Mouse (Mus musculus): Measurements from ENCODE around the gene Ift27. TPM values are rescaled to one million over a fixed set of nuclear protein-coding genes. Genes with fewer than 3 reads are reported as not detected.

Gene Ift27
- total RNA-seq, 2 experiments from 2014 or later = 16.0 to 18.8 TPM

DNA sequence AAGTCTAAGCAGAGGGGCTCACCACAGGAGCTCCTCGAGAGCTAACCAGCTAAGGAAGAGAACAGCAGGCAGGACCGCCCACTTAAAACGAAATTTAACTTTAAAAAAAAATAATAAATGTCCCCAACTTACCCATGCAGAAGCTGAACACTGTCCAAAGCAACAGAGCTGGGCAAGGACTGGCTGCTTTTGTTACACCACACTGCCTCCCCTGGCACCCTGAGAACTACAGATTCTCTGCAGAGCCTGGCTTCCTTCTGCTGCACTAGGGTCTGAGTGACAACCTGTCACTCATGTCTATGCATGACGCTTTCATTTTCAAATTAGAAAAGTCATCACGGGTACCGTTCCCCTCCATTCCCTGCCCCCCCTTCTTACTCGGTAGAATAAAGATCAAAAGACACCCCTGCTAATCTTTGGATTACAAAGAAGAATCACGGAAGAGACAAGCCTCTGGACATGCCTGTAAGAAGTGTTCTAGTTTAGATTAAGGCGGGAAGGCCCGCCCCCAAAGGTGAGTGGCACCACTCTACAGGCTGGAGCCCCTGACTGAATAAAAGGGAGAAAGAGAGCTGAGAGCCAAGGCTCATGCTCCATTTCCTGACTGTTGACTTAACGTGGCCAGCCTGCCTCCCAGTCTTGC, 1.5 kb downstream of the Ift27 start:
- peak in 1 of 2 experiments; percentile 13 for DNase-seq

DNA sequence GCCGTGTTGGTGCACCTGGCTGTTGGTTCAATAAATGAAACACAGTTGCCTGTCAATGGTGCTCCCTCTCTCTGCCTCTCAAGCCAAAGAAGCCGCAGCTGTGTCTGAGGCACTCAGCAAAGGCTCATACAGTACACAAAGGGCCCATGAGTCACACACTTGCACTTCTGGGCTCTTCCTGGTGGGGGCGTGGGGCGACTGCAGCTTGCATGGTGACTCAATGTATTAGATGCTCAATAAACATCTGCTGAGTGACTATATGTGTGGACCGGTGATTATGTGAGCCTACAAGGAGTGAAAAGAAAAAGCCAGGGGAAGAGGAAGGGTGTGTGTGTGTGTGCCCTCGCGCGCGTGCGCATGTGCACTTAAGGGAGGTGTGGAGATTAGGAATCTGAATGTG, 2.3 kb downstream of the Ift27 start:
- no peak for DNase-seq

DNA sequence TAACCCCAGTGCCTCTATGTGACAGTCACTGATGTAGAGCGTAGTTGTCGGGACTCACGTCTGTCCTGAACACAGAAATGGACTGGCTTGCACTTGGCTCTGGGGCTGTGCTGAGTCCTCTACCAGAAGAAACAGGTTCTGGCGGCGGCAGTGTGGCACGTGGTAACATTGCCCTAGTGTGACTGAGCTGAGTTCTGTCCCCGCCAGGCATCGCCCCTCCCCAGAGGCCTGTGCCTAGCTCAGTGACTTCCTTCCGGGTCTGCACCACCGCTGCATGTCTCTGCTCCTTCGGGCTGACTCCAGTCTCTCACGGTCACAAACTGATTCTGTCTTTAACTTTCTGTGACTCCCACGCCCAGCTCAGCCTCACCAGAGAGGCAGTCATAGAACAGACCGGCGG, 3.2 kb downstream of the Ift27 start:
- DNase-seq = no peak

DNA sequence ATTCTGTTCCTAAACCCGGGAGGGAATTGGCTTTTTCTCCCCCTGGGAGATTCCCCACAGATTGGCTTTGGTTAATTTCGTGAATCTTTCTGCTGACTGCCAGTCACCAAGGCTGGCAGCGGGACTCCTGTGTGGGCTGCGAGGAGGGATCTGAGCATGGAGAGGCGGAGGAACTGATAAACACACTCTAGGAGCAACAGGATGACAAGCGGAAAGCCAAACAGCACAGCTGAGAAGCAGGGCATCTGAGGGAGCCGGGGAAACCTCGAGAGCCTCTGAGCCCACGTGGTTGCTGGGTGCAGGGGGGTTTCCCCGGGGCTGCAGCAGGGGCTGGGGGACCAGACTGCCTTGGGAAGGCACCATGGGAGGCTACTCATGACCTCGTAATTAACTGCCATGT, 4.3 kb downstream of the Ift27 start:
- DNase-seq = no peak

DNA sequence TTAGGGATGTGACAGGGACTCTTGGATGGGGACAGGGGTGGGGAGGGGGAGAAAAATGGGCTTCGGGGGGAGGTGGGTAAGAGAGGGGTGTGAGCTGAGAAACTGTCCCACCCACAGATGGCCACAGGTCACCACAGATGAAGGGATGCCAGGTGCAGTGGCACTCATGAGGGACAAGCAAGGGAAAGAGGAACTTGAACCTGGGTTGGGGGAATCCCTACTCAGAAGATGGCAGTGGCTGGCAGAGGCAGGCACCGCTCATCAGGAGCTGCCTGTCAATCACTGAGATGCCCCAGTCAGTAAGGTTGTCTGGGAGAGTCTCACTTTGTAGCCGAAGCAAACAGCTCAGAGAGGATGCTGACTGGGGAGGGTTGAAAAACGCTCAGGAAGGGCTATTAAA, 8.6 kb downstream of the Ift27 start:
- DNase-seq = no peak

DNA sequence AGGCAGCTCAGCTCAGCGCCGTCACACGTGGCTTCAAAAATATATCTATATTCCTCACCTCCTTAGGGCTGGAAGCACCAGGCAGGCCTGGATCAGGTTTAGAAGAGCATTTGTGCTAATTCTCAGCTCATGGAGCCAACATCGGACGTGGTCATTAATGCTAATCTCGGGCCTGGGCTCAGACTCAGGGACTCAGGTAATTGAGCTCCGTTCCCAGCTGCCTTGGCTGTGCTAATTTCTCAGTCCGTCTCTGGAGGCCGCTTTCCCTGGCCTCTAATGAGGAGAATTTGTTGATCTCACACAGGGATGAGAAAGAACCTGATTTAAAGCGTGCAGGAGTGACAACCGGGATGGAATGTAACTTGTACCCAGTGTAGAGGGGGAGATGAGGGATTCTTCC, 9.4 kb downstream of the Ift27 start:
- DNase-seq = no peak

DNA sequence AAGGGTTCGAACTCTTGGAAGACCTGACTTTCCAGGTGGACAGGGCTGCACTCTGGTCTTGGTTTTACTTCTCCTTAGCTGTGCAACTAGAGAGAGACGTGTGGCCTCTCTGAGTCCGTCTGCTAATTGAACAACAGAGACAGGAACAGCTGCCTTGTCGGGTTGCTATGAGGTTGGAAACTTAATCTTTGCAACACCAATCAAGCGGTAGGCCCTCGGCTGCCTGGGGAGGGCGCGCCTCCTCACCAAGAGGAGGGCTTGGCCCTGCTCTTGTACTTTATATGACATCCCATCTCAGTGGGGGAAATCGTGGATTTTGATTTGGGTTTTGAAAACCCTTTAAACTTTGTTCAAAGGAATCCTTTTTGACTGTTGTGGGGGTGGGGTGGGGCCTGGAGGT, 12.0 kb downstream of the Ift27 start:
- DNase-seq = no peak

DNA sequence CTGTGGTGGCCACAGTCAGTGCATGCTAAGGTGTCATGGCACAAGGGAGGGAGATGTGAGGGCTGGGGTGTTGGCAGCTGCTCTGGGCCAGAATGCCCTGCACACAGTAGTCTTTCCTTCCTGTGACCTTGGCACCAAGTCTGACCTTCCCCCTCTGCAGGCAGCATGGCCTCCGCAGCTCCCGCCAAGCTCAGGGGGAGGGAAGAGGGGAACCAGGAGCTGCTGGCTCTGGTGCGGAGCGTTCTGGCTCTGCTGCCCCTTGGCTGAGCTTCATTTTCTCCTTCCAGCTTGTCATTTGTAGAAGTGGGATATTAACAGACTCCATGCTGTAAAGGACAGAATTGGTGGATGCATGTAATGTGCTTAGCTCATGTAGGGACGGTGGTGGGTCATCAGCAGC, 15.6 kb downstream of the Ift27 start:
- no peak for DNase-seq

DNA sequence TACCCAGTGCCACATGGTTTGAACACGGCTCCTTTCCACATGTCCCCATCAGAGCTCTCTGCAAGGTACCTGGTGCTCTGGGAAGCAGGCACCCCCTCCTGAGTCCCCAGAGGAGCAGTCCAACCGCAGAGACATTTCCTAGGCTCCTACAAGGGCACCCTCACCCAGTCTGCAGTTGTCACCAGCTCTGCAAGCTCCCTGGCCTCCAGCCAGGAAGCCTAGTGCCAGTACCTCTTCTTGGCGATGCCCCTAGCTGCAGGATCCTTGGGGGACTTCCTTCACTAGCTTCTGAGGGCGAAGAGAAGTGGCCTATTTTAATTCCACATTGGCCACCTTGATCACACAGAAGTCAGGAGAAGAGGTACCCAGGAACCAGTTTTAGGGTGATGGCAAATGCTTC, 16.1 kb downstream of the Ift27 start:
- DNase-seq = peak in 1 of 2 experiments; percentile 14

DNA sequence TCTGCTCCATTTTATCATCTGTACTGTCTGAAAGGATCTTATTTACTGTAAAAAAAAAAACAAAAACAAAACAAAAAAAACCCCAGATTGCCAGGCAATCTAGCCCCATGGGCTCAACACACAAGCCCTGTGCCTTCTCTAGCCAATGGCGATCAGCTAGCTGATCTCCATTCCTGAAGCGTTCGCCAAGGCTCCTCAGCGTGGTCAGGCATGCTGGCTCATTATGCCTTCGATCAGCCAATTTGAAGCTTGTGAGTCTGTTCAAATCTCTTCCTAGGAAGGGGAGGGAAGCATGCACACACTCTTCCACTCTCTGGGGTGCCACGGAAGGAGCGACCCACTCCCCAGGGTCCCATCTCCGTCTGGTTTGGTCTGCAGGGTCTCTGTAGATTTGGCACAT, 16.6 kb downstream of the Ift27 start:
- no peak for DNase-seq

DNA sequence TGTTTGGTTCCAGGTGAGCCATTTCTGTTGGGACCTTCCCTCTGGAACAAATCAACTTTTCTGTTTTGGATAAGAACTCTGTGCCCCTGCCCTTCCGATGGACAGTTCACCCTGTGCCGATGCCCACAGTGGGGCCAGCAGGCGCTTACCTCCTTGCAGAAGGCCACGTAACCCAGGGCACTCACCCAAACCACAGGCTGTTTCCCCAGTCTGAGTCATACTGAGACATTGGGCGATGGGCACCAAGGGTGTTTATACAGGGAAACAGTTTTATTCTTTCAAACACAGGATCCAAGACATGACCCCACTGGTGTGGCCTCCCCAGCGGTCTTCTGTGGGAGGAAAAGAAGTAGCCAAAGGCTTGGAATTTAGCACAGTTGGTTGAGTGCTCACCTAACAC, 18.5 kb downstream of the Ift27 start:
- no peak for DNase-seq

DNA sequence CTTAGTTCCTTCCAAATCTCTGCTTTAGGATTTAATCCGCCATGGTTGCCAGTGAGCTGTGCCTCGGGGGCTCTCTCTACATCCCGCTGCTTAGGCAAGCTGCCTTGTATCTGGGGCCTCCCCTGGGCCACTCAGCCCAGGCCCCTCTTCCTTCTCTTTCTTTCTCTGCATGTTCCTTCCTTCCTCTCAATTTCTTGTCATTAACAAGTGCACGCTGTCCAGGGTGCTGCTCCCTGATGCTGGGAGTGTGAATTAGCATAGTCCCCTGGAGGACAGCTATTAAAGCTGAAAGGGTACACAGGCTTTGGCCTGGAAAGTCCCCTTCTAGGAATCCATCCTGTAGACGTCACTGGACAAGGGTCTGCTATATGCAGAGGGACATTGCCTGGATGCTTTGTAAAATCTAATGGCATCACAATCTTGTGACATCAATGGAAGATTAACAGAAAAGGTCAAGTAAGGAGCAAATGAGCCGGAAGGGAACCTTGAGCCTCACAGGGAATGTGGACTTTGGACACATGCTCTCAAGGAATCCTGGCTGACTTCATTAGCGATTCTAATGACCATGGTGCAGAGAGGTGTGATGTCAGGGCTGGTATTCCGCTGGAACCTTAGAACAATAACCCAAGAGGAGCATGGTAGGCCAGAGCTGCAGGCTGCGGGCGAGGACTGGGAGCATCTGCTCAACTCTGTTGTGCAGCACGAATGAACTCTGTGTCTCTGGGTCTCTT, 20.7 kb downstream of the Ift27 start:
- no peak for DNase-seq

DNA sequence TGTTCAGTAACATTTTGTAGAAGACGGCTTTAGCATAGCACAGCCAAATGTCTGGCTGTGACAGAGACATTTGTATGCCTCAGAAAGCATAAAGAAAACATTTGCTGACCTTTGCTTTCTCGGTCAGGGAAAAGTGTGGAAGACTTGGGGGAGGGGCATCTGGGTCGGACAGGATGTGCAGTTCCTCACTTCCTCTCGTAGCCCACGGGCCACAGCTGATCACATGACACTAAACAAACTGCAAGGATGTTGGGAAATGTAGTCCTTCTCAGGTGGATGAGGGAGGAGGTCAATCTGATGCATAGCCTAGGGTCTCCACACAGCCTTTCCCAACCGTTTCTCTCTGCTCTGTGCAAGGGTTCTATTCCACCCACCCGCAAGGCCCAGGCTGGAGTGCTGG, 25.3 kb downstream of the Ift27 start:
- no peak for DNase-seq

DNA sequence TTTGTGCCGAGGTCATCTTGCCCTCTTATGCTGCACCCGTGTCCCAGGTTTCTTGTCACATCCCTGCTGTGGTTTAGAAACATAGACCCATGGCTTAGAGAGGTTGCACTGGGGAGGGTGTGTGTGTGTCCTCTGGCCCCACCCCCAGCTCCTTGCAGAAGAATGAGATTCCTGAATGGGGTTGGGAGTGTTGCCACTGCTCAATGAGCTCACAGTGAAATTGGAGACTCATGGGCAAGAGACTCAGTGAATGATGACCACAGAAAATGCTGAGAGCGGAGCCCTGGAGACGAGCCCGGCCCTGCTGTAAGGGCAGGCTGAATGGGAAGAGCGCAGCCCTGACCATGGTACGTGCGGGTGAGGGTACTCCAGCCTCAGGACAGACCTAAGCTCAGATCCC, 33.7 kb downstream of the Ift27 start:
- DNase-seq = no peak

DNA sequence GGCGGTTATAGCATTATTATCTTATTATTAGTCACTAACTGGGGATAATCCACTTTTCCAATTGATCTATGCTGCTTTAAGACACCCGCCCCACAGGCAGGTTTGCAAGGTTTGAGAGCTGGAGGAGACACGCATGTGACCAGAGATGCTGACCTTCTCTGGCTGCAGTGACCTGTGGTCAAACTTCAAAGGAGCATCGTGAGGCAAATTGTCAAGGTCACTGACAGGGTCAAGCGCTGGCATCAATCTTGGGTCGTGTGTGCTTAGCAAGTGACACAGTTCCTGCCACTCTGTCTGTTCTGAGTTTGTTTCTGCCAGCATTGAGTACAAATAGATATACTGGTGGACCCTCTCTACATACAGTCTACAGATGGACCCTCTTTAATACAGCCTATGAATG, 39.3 kb downstream of the Ift27 start:
- no peak for DNase-seq

DNA sequence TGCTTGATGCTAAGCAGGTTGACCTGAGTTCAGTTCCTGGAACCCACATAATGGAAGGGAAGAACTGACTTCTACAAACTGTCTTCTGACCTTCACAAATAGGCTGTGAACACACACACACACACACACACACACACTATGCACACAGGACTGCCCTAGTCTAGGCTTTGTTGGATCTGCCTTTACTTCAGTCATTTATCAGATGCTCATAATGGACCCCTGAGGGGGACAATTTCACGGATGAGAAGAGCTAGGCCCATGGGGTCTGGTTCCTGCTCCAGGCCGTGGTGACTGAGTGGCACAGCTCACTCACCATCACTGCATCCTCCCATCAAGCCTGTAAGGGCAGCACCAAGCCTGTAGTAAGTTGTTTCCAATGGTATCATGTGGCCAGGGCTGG, 40.5 kb downstream of the Ift27 start:
- DNase-seq = no peak

DNA sequence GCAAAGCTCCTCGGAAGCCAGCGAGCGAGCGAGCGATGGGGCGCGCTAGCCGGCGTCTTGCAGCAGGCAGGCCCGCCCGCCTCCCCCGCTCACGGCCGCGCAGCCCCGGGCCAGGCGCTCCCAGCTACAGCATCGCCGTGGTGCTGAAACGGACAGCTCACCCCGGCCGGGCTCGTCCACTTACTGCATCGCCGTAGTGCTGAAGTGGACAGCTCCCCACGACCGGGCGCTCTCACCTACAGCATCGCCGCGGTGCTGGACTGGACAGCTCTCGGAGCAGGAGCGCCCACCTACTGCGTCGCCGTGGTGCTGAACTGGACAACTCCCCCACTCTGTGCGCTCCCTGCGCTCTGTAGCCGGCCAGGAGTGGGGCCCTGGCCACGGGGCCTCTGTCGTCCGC, 54.2 kb downstream of the Ift27 start, which contains the start of gene Cacng2:
Gene Cacng2, minus strand, starts transcription at position 325 of the 400 bp plus-strand sequence.
- DNase-seq = peak; percentile 98

DNA sequence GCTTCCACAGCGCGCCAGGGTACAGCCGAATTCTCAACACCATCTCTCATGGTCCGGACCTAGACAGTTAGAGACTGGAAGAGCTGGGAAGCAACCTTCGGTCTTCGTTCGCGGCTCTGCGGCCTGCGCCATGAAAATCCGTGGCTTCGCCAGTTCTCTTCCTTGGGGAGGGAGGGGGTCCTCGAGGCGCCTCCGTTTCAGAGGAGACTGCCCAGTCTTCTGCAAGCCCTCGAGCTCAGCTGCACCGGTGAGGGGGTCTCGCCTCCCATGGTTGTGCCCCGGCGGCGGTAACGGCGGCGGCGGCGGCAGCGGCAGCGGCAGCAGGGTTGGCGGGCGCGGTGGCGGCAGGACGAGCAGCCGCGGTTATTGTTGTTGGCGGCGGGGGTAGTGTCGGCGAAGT, 54.7 kb downstream of the Ift27 start:
- no peak for DNase-seq

DNA sequence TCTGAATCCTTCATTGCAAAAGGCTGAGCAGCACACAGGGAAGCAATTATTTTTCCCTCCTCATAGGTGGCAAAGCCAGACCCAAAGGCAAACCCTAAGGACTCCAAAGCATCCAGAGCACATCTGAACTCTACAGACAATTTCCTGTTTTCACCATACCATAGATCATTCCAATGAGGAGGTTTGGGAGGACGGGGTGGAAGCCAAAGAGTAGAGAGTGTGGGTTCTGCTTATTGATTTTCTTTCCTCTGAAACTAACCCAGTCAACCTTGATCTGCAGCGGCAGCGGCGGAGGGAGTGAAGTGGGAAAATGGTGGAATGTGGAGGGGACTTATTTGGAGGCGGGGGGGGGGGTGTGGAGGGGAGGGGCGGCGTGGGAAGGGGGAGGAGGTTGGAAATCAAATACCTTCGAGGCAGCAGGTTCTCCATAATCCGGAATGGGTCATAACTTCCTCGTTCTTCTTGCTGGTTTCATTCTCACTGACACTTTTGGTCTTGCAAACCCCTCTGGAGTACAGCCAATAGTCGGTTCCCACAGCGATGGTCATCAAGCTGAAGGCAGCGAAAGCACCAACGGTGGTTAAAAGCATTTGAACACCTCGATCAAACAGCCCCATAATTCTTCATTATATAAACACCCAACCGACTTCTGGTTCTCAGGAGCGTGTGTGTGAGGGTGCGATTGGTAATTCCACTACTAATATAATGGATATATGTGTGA, 55.5 kb downstream of the Ift27 start:
- DNase-seq = no peak

DNA sequence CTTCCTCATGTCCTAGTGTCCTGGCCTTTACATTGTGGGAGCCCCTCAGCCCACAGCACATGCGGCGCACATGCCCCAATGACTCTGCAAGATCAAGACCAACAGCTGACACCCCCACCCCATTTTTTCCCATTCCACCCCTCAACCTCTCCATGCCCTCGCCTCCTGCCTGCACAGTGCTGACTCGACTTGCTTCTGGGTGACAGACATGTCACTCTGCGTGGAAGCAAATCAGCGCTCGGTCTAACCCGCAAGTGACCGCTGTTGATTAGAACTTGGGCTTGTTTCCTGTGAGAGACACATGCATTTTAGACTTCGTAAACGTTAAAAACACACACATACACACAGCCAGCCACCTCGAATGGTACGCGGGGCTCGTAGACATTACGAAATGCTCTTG, 56.2 kb downstream of the Ift27 start:
- DNase-seq = no peak

DNA sequence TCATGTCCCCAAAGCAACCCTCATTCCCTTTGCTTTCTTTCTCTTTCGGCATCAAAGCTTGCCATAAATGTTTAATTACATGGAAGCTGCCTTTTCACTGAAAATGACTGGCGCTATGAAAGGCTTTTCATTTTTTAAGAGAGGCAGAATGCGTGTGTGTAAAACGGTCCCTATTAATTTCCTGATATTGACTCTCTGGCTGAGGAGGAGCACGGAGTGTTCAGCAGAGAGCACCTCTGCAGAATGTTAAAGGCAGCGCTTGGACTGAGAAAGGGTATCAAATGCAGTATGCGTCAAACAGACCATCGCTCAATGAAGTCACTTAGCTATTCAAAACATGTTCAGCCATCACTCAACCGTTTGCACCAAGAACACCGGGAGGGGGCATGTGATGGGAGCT, 57.0 kb downstream of the Ift27 start:
- no peak for DNase-seq

DNA sequence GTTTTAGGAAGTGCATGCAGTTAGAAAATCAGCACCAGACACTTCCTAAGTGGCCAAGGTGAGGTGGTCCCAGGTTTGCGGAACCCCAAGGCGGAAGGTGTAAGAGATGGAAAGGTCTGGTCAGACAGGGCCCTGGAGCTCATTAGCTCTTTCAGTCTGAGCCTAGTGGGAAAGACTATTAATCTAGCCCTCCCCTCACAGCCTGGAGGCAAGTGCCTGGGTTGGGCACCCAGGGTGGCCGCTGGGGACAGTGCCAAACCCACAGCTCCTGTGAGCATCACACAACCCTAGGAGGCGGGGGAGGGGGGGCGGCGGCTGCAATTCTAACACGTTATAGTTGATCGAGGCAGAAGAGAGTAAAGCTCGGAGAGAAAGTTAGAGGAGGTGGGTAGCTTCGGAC, 57.7 kb downstream of the Ift27 start:
- no peak for DNase-seq

All from adrenal gland, postnatal 36 days (tissue).